Mouse (Mus musculus) embryonic fibroblast, embryonic 13.5 days (primary cell): ENCODE results near the gene Nol4l. TPM values are rescaled to one million over a fixed set of nuclear protein-coding genes. Genes with fewer than 3 reads are reported as not detected.
"Not testable (repeated sequence)": the region's sequence is repeated elsewhere in the genome, so short reads cannot be mapped to it uniquely, and the experiment has no call there.

ENCODE experiments used
- H3K27ac ChIP-seq: 2 replicates; pipeline ENCODE4 v1.5.1; 2012; ENCODE audit warnings: low read length, control low read depth, inconsistent platforms; ENCODE audit not compliant: insufficient read depth
- H3K4me1 ChIP-seq: 2 replicates; pipeline ENCODE4 v1.6.1; 2011; ENCODE audit warnings: low read length; ENCODE audit not compliant: control insufficient read depth, insufficient read depth
- H3K4me3 ChIP-seq: 2 replicates; pipeline ENCODE4 v1.5.1; 2011; ENCODE audit warnings: mild to moderate bottlenecking, control low read depth, low read length; ENCODE audit not compliant: insufficient read depth
- CTCF ChIP-seq: IDR thresholded peaks from 2 replicates; pipeline ENCODE4 v1.5.1; 2011; ENCODE audit warnings: mild to moderate bottlenecking, control low read depth, low read length, moderate library complexity, borderline replicate concordance; ENCODE audit not compliant: insufficient read depth
- POLR2A ChIP-seq: IDR thresholded peaks from 2 replicates; pipeline ENCODE4 v1.6.1; 2011; ENCODE audit warnings: low read depth, mild to moderate bottlenecking, control low read depth, low read length, moderate library complexity
- polyA plus RNA-seq: library from polyadenylated mRNA; stranded (reverse); fragments of >200 nt; gene quantifications from 2 replicates; pipeline ENCODE4 v1.2.4, GENCODE M21; 2011; ENCODE audit warnings: low read depth; ENCODE audit not compliant: missing spikeins, insufficient read length

Gene Nol4l
- polyA plus RNA-seq, 1 experiment, result 4.2 TPM

DNA sequence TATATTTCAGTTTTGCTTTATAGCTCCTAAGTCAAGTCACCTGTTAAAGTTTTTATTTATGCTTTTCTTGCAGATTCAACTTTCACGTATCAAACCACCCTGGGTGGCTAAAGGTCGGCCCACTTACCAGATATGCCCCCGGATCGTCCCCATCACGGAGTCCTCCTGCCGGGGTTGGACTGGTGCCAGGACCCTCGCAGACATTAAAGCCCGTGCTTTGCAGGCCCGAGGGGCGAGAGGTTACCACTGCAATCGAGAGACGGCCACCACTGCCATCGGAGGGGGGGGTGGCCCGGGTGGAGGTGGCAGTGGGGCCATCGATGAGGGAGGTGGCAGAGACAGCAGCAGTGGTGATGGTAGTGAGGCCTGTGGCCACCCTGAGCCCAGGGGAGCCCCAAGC, 130.6 kb downstream of the Nol4l start:
- no peak overlapping the region for H3K27ac ChIP-seq
- TF ChIP-seq CTCF, result no peak
- no peak for TF ChIP-seq POLR2A
- no peak overlapping the region for H3K4me3 ChIP-seq
- no peaks in the 10 kb centered on the region for H3K4me1 ChIP-seq

DNA sequence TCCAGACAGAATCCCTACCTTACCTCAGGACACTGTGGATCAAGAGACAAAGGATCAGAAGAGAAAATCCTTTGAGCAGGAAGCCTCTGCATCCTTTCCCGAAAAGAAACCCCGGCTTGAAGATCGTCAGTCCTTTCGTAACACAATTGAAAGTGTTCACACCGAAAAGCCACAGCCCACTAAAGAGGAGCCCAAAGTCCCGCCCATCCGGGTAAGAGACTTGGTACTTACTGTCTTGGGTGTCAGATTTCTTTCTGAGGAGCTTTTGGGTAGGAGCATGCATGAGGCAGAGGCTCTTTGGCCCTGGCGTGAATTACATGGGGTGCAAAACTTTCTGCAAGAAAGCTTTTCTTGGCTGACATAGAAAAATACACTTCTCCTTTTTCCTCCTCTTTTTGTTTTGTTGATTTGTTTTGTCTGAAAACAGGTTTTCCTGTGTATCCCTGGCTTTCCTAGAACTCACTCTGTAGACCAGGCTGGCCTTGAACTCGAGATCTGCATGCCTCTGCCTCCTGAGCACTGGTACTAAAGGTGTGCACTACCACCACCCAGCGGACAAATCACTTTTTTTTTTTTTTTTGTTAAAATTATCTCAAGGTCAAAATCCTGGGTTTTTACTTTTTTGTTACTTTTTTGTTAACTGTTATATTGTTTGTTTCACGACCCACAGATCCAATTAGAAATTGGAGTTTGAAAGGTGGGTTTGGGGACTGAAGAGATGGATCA, 131.8 kb downstream of the Nol4l start:
- Histone ChIP-seq H3K4me1 (no peaks in the 10 kb centered on the region), H3K27ac (no peak overlapping the region)

DNA sequence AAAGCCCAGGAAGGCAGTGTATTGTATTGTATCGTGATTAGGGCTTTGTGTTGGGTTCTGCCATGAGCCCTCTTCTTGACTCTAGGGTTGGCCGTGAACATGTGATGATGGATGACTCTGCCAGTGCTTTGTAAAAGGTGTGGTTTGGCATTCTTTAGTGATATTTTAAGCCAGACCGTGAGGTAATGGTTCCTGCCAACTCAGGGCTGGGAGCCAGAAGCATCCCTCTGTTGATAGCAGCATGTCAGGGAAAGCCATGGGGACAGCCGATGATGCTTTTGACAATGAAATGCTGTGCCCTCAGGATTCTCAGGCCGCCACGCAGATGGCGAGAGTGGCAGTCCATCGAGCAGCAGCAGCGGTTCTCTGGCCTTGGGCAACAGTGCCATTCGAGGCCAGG, 136.7 kb downstream of the Nol4l start:
- no peaks in the 10 kb centered on the region for H3K4me1 ChIP-seq

More for the DNA sequence above, 131.8 kb downstream of the Nol4l start:
- H3K4me3 ChIP-seq, result no peak overlapping the region
- TF ChIP-seq POLR2A, result no peak
- no peak for TF ChIP-seq CTCF

DNA sequence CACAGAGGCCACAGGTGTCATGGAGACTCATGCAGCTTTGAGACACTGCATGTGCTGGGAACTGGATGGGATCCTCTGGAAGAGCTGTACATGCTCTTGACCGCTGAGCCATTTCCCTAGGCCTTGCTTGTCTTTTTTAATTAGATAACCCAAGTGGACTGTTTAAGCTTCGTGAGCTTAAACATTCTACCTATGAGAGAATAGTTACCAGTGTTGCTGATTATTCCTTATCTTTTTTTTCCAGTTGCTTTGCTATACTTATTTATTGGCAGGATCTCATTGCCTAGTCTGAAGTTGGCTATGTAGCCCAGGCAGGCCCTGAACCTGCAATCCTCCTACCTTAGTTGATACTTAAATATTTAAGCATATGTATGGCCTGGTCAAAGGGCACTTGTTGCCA, 139.9 kb downstream of the Nol4l start:
- H3K4me1 ChIP-seq, result no peaks in the 10 kb centered on the region
- TF ChIP-seq POLR2A, result no peak
- TF ChIP-seq CTCF, result no peak

More for the DNA sequence above, 136.7 kb downstream of the Nol4l start:
- no peak for TF ChIP-seq CTCF
- TF ChIP-seq POLR2A, result no peak
- Histone ChIP-seq H3K27ac (no peak overlapping the region), H3K4me3 (no peak overlapping the region)

DNA sequence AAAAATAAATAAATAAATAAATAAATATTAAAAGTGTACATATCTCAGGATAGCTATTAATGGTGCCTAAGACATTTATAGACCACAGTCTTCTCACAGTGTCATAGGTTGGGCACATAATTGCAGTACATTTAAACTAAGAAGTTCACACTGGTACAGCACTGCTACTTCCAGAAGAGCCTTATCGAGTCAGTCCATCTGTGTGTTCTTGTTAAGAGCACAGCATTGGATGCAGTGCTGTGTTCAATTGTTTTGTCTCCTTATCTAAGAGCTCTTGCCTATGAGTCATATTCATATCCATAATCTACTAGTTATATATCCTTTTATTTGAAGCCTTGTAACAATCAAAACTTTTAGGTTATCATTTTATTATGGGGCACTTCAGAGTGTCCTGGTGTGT, 149.3 kb downstream of the Nol4l start:
- Histone ChIP-seq H3K27ac (no peak overlapping the region), H3K4me1 (no peaks in the 10 kb centered on the region), H3K4me3 (no peak overlapping the region)
- TF ChIP-seq CTCF (no peak), POLR2A (no peak)

More for the DNA sequence above, 139.9 kb downstream of the Nol4l start:
- Histone ChIP-seq H3K4me3 (no peak overlapping the region), H3K27ac (no peak overlapping the region)

DNA sequence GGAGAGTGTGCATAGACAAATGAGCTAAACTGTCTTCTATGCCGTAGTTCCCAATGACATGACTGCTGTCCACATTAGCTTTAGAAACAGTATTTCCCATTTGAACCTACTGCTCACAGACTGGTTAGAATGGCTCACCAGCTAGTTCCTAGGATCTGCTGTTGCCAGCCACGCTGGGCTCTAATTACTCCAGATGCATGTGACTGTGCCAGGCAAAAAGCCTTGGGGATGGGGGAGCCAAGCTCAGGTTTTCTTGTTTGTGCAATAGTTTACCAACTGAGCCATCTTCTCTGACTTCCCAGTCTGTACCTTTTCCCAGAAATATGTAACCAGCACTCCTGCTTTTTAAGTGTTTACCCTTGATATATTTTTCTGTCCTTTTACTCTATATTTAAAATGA, 154.4 kb downstream of the Nol4l start:
- H3K4me3 ChIP-seq, result no peak overlapping the region
- TF ChIP-seq POLR2A (no peak), CTCF (no peak)
- no peak overlapping the region for H3K27ac ChIP-seq
- no peaks in the 10 kb centered on the region for H3K4me1 ChIP-seq

DNA sequence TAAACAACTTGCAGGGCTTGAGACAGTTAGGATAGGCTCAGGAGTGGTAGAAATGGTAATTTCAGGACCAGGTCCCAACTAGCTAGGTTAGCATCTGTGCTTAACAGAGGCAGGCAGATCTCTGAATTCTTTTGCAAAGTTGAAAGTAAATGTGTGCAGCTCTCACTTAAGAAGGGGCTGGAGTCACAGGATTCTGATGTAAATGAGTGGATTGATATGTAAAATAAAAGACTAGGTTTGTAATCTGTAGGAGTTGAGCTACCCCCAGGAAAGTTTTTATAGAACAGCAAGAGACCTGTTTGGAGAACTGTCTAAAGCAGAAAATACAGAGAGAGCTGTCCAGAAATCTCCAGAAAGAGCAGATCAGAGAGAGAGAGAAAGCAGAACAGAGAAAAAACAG, 158.9 kb downstream of the Nol4l start:
- TF ChIP-seq CTCF, result no peak
- no peak for TF ChIP-seq POLR2A
- no peak overlapping the region for H3K4me3 ChIP-seq

DNA sequence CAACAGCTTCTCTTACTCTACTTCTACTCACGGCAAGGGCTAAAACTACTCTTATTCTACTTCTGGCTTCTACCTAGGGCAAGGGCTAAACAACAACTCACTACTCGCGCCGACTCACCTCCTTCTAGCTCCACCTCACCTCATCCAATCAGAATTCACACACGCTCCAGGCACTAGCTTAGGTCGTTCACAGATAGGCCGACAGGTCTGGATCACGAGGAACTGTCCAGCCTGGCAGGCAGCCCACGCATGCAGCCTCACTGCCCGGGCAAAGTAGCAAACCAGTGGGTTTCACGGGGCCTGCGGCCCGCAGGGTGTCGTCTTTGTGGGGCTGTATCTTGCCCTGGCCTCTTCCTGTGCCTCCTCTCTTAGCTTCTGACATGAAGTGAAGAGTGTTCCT, 165.2 kb downstream of the Nol4l start:
- H3K4me1 ChIP-seq, H3K27ac ChIP-seq, H3K4me3 ChIP-seq: not testable (repeated sequence)

More for the DNA sequence above, 158.9 kb downstream of the Nol4l start:
- no peak overlapping the region for H3K27ac ChIP-seq
- no peaks in the 10 kb centered on the region for H3K4me1 ChIP-seq

DNA sequence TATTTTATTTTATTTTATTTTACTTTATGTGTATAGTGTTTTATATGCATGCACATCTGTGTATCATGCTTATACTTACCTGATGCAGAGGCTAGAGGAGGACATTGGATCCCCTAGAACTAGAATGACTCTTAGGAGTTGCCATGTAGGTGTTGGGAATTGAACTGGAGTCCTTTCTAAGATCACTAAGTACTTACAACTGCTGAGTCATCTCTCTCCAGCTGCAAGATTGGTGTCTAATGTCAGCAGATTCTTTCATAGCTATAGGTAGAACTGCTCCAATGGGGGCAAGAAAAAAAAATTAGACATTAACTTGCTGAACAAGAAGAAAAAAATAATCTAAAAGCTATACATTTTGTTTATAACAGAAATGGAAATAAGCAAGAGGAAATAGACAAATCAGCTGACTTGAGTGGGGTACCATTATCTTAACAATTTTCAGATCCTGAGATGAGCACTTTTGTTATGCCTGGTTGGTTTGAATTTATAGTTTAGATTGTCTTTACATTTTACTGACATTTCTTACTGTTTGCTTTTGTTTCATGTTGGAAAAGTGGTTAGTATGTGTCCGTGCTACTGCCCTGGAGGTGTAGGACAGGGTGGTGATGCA, 168.6 kb downstream of the Nol4l start:
- Histone ChIP-seq H3K27ac (no peak overlapping the region), H3K4me1 (no peaks in the 10 kb centered on the region), H3K4me3 (no peak overlapping the region)
- TF ChIP-seq POLR2A, result no peak
- no peak for TF ChIP-seq CTCF

Other genes starting within 250 kb of the Nol4l start
- 20.3 and 21.9 TPM in 2 replicates for gene Kif3b, start 238.6 kb downstream of the Nol4l start, polyA plus RNA-seq
- 32.0 and 33.9 TPM in 2 replicates for gene Asxl1, start 184.1 kb downstream of the Nol4l start, polyA plus RNA-seq
- not detected in 2 replicates for gene 4930404H24Rik, start 37.2 kb downstream of the Nol4l start, polyA plus RNA-seq
- gene Commd7, start 102.8 kb upstream of the Nol4l start, polyA plus RNA-seq, result 34.3 and 35.9 TPM in 2 replicates
- 1.2 and 1.8 TPM in 2 replicates for gene Dnmt3b, start 119.5 kb upstream of the Nol4l start, polyA plus RNA-seq
- not detected in 2 replicates for gene Dnmt3c, start 166.7 kb upstream of the Nol4l start, polyA plus RNA-seq
- 170 and 199 TPM in 2 replicates for gene Mapre1, start 211.3 kb upstream of the Nol4l start, polyA plus RNA-seq
- 0.32 and 0.72 TPM in 2 replicates for gene Efcab8, start 250.0 kb upstream of the Nol4l start, polyA plus RNA-seq